Mouse (Mus musculus) bone marrow, adult 2 months (tissue): Measurements from ENCODE around the gene Ecsit.

Experiments
- CTCF ChIP-seq: fragments of 200-500 bp; IDR thresholded peaks from 2 replicates; pipeline ENCODE4 v1.5.1; 2011; ENCODE audit warnings: low read length, control low read depth; ENCODE audit not compliant: control insufficient read depth, insufficient read depth
- POLR2A ChIP-seq: fragments of 200-500 bp; IDR thresholded peaks from 2 replicates; pipeline ENCODE4 v1.6.1; 2011; ENCODE audit warnings: low read depth, mild to moderate bottlenecking, control low read depth, low read length, borderline replicate concordance; ENCODE audit not compliant: control insufficient read depth

GRCm38 (mm10) chr9:22065642-22066041, 19.6 kb downstream of the Ecsit start:
- no peak for TF ChIP-seq POLR2A
- no peak for TF ChIP-seq CTCF
